Mouse (Mus musculus): ENCODE results near the gene Srcap. TPM values are rescaled to one million over a fixed set of nuclear protein-coding genes. Genes with fewer than 3 reads are reported as not detected.
A peak's percentile ranks its signal among the peaks of the same experiment; 100 is the strongest.

Gene Srcap
- polyA plus RNA-seq, 1 experiment from 2014 or later: 37.9 TPM

- Histone ChIP-seq H3K4me3 (ENCODE audit: low read length) (peak overlapping the region; percentile 64), H3K4me2 (ENCODE audit: low read length) (peak overlapping the region; percentile 67), H3K27ac (ENCODE audit: low read depth, low read length) (peak overlapping the region; percentile 100), H3K36me3 (ENCODE audit: control insufficient read depth, insufficient read depth, low read length) (peaks cover 12% of the 10 kb centered on the region), H3K9ac (ENCODE audit: low read depth, low read length) (peak overlapping the region; percentile 89), H3K4me1 (ENCODE audit: control insufficient read depth, insufficient read depth, low read depth, low read length) (peaks cover 18% of the 10 kb centered on the region), H3K27me3 (replicated peaks; ENCODE audit: control insufficient read depth, insufficient read depth, low read length) (no peaks in the 10 kb centered on the region), H3K9me3 (ENCODE audit: control insufficient read depth, low read length) (no peaks in the 10 kb centered on the region)
- WGBS: under 1% methylated on average over 52 of the region's 93 CpGs
- peak; percentile 88 for ATAC-seq
Measured at GRCm38 (mm10) chr7:127512231-127513015, 640 bp downstream of the Srcap start.

- H3K9me3 ChIP-seq (ENCODE audit: control insufficient read depth, low read length): no peaks in the 10 kb centered on the region
- peaks cover 18% of the 10 kb centered on the region for H3K4me1 ChIP-seq (ENCODE audit: control insufficient read depth, insufficient read depth, low read depth, low read length)
- ATAC-seq: no peak
- H3K4me2 ChIP-seq (ENCODE audit: low read length): peak overlapping the region; percentile 67
- no peaks in the 10 kb centered on the region for H3K27me3 ChIP-seq (replicated peaks; ENCODE audit: control insufficient read depth, insufficient read depth, low read length)
- peak overlapping the region; percentile 64 for H3K4me3 ChIP-seq (ENCODE audit: low read length)
- peak overlapping the region; percentile 89 for H3K9ac ChIP-seq (ENCODE audit: low read depth, low read length)
- WGBS: 33% methylated on average over 8 of the region's 8 CpGs
- H3K36me3 ChIP-seq (ENCODE audit: control insufficient read depth, insufficient read depth, low read length): peaks cover 14% of the 10 kb centered on the region
- H3K27ac ChIP-seq (ENCODE audit: low read depth, low read length): peak overlapping the region; percentile 100
Measured at GRCm38 (mm10) chr7:127513016-127513390, 1.2 kb downstream of the Srcap start.

GRCm38 (mm10) chr7:127513781-127514180, 2.0 kb downstream of the Srcap start:
- peaks cover 14% of the 10 kb centered on the region for H3K36me3 ChIP-seq (ENCODE audit: control insufficient read depth, insufficient read depth, low read length)

GRCm38 (mm10) chr7:127515846-127516245, 4.1 kb downstream of the Srcap start:
- Histone ChIP-seq H3K36me3 (ENCODE audit: control insufficient read depth, insufficient read depth, low read length) (peaks cover 21% of the 10 kb centered on the region), H3K27ac (ENCODE audit: low read depth, low read length) (no peak overlapping the region), H3K4me1 (ENCODE audit: control insufficient read depth, insufficient read depth, low read depth, low read length) (peaks cover 18% of the 10 kb centered on the region), H3K4me2 (ENCODE audit: low read length) (no peak overlapping the region), H3K4me3 (ENCODE audit: low read length) (no peak overlapping the region), H3K9ac (ENCODE audit: low read depth, low read length) (no peak overlapping the region), H3K9me3 (ENCODE audit: control insufficient read depth, low read length) (no peaks in the 10 kb centered on the region), H3K27me3 (replicated peaks; ENCODE audit: control insufficient read depth, insufficient read depth, low read length) (no peaks in the 10 kb centered on the region)
- no peak for ATAC-seq
- 87% methylated on average over 7 of the region's 7 CpGs for WGBS

More at GRCm38 (mm10) chr7:127513781-127514180, 2.0 kb downstream of the Srcap start:
- Histone ChIP-seq H3K4me1 (ENCODE audit: control insufficient read depth, insufficient read depth, low read depth, low read length) (peaks cover 18% of the 10 kb centered on the region), H3K4me2 (ENCODE audit: low read length) (peak overlapping the region; percentile 67), H3K27ac (ENCODE audit: low read depth, low read length) (no peak overlapping the region), H3K4me3 (ENCODE audit: low read length) (no peak overlapping the region), H3K9ac (ENCODE audit: low read depth, low read length) (no peak overlapping the region), H3K27me3 (replicated peaks; ENCODE audit: control insufficient read depth, insufficient read depth, low read length) (no peaks in the 10 kb centered on the region), H3K9me3 (ENCODE audit: control insufficient read depth, low read length) (no peaks in the 10 kb centered on the region)
- WGBS: 83% methylated on average over 3 of the region's 3 CpGs
- ATAC-seq: no peak

- no peak overlapping the region for H3K9ac ChIP-seq (ENCODE audit: low read depth, low read length)
- ATAC-seq: no peak
- peaks cover 26% of the 10 kb centered on the region for H3K36me3 ChIP-seq (ENCODE audit: control insufficient read depth, insufficient read depth, low read length)
- H3K27ac ChIP-seq (ENCODE audit: low read depth, low read length): no peak overlapping the region
- no peak overlapping the region for H3K4me2 ChIP-seq (ENCODE audit: low read length)
- H3K27me3 ChIP-seq (replicated peaks; ENCODE audit: control insufficient read depth, insufficient read depth, low read length): no peaks in the 10 kb centered on the region
- no peak overlapping the region for H3K4me3 ChIP-seq (ENCODE audit: low read length)
- WGBS: 94% methylated on average over 6 of the region's 7 CpGs
- no peaks in the 10 kb centered on the region for H3K9me3 ChIP-seq (ENCODE audit: control insufficient read depth, low read length)
- H3K4me1 ChIP-seq (ENCODE audit: control insufficient read depth, insufficient read depth, low read depth, low read length): peaks cover 14% of the 10 kb centered on the region
Measured at GRCm38 (mm10) chr7:127516344-127516743, 4.6 kb downstream of the Srcap start.

- ATAC-seq: no peak
- Histone ChIP-seq H3K4me3 (ENCODE audit: low read length) (no peak within 1 kb of the TSS), H3K27me3 (replicated peaks; ENCODE audit: control insufficient read depth, insufficient read depth, low read length) (no peaks in the 10 kb centered on the region)
Measured at GRCm38 (mm10) chr7:127519284-127519683, 7.5 kb downstream of the Srcap start, which contains the start of gene Gm42715. Gene Gm42715 (plus strand): TSS chr7:127519584.

GRCm38 (mm10) chr7:127541671-127542070, 29.9 kb downstream of the Srcap start:
- 92% methylated on average over 3 of the region's 3 CpGs for WGBS
- Histone ChIP-seq H3K9me3 (ENCODE audit: control insufficient read depth, low read length) (no peaks in the 10 kb centered on the region), H3K27ac (ENCODE audit: low read depth, low read length) (no peak overlapping the region), H3K9ac (ENCODE audit: low read depth, low read length) (no peak overlapping the region), H3K4me2 (ENCODE audit: low read length) (no peak overlapping the region), H3K4me3 (ENCODE audit: low read length) (no peak overlapping the region), H3K27me3 (replicated peaks; ENCODE audit: control insufficient read depth, insufficient read depth, low read length) (no peaks in the 10 kb centered on the region), H3K36me3 (ENCODE audit: control insufficient read depth, insufficient read depth, low read length) (peaks cover 63% of the 10 kb centered on the region), H3K4me1 (ENCODE audit: control insufficient read depth, insufficient read depth, low read depth, low read length) (no peaks in the 10 kb centered on the region)
- ATAC-seq: no peak

More at GRCm38 (mm10) chr7:127519284-127519683, 7.5 kb downstream of the Srcap start, which contains the start of gene Gm42715:
- no peak within 1 kb of the TSS for H3K9ac ChIP-seq (ENCODE audit: low read depth, low read length)
- H3K9me3 ChIP-seq (ENCODE audit: control insufficient read depth, low read length): no peaks in the 10 kb centered on the region
- H3K36me3 ChIP-seq (ENCODE audit: control insufficient read depth, insufficient read depth, low read length): peaks cover 45% of the 10 kb centered on the region
- no peak within 1 kb of the TSS for H3K27ac ChIP-seq (ENCODE audit: low read depth, low read length)
- H3K4me1 ChIP-seq (ENCODE audit: control insufficient read depth, insufficient read depth, low read depth, low read length): no peaks in the 10 kb centered on the region
- 96% methylated on average over 3 of the region's 3 CpGs for WGBS
- H3K4me2 ChIP-seq (ENCODE audit: low read length): no peak within 1 kb of the TSS

GRCm38 (mm10) chr7:127549116-127549835, 37.5 kb downstream of the Srcap start:
- 84% methylated on average over 15 of the region's 15 CpGs for WGBS
- Histone ChIP-seq H3K4me3 (ENCODE audit: low read length) (no peak overlapping the region), H3K27me3 (replicated peaks; ENCODE audit: control insufficient read depth, insufficient read depth, low read length) (no peaks in the 10 kb centered on the region), H3K9ac (ENCODE audit: low read depth, low read length) (no peak overlapping the region), H3K27ac (ENCODE audit: low read depth, low read length) (no peak overlapping the region), H3K9me3 (ENCODE audit: control insufficient read depth, low read length) (no peaks in the 10 kb centered on the region), H3K4me1 (ENCODE audit: control insufficient read depth, insufficient read depth, low read depth, low read length) (no peaks in the 10 kb centered on the region), H3K4me2 (ENCODE audit: low read length) (no peak overlapping the region), H3K36me3 (ENCODE audit: control insufficient read depth, insufficient read depth, low read length) (peaks cover 33% of the 10 kb centered on the region)
- 0 out of 2 replicates have a peak, but pooled peaks have one; percentile 63 for ATAC-seq

GRCm38 (mm10) chr7:127551558-127551957, 39.8 kb downstream of the Srcap start:
- H3K4me3 ChIP-seq (ENCODE audit: low read length): no peak overlapping the region
- 96% methylated on average over 8 of the region's 8 CpGs for WGBS
- no peak overlapping the region for H3K9ac ChIP-seq (ENCODE audit: low read depth, low read length)
- H3K27ac ChIP-seq (ENCODE audit: low read depth, low read length): no peak overlapping the region
- no peaks in the 10 kb centered on the region for H3K9me3 ChIP-seq (ENCODE audit: control insufficient read depth, low read length)
- H3K4me2 ChIP-seq (ENCODE audit: low read length): no peak overlapping the region
- peaks cover 44% of the 10 kb centered on the region for H3K36me3 ChIP-seq (ENCODE audit: control insufficient read depth, insufficient read depth, low read length)
- H3K27me3 ChIP-seq (replicated peaks; ENCODE audit: control insufficient read depth, insufficient read depth, low read length): no peaks in the 10 kb centered on the region
- H3K4me1 ChIP-seq (ENCODE audit: control insufficient read depth, insufficient read depth, low read depth, low read length): no peaks in the 10 kb centered on the region
- no peak for ATAC-seq

Measured in hindbrain, embryonic 16.5 days (tissue).